ENCODE assay signal across 16 mouse cellular contexts in the genomic region with DNA sequence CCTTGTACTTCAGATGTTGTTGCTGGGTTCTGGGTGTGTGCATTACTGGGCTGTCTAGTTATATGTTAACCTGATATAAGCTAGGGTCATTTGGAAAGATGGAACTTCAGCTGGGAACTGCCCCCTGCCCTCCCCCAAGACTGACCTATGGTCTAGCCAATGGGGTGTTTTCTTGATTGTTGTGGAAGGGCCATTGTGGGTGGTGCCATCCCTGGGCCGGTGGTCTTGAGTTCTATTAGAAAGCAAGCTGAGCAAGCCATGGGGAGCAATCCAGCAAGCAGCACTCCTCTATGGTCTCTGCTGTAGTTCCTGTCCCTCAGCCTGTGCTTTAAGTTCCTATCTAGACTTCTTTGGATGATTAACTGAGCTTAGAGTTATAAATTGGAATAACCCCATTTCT.
"Had no signal": no experiment of that assay in that cellular context is flagged by ENCODE, and none has a peak within 500 bp of the region (broad histone marks: within the 10 kb centered on the region; RNA-seq: fewer than 3 reads in every experiment).

No protein-coding gene starts in this region.

- H3K9me3 ChIP-seq: lung, embryonic 15.5 days; midbrain, embryonic 13.5 days; midbrain, embryonic 15.5 days; neural tube, embryonic 12.5 days; stomach, embryonic 15.5 days had no signal

- H3K27me3 ChIP-seq: lung, embryonic 15.5 days; megakaryocyte, embryonic 14.5 days; midbrain, embryonic 15.5 days; neural tube, embryonic 12.5 days; stomach, embryonic 15.5 days had no signal

- H3K4me1 ChIP-seq: midbrain, embryonic 13.5 days; midbrain, embryonic 15.5 days had no signal

- H3K36me3 ChIP-seq: lung, embryonic 15.5 days; midbrain, embryonic 13.5 days; midbrain, embryonic 15.5 days; neural tube, embryonic 12.5 days; stomach, embryonic 15.5 days had no signal

- DNase-seq: liver, postnatal 0 days; lung, adult 2 months; lung, postnatal 14 days; lung, postnatal 36 days; right cerebral cortex, postnatal 14 days; thymus, adult 2 months; thymus, postnatal 14 days; thymus, postnatal 36 days had no signal

- H3K4me3 ChIP-seq: lung, embryonic 15.5 days; megakaryocyte, embryonic 14.5 days; midbrain, embryonic 13.5 days; midbrain, embryonic 15.5 days; neural tube, embryonic 12.5 days; stomach, embryonic 15.5 days had no signal

- H3K9ac ChIP-seq: liver, postnatal 0 days; lung, embryonic 15.5 days; midbrain, embryonic 13.5 days; midbrain, embryonic 15.5 days; neural tube, embryonic 12.5 days; stomach, embryonic 15.5 days had no signal

- H3K27ac ChIP-seq: lung, embryonic 15.5 days; macrophage; midbrain, embryonic 13.5 days; midbrain, embryonic 15.5 days; neural tube, embryonic 12.5 days; stomach, embryonic 15.5 days; stomach, postnatal 0 days had no signal
